31 mouse cellular contexts compared by ENCODE assay signal in genomic region chr16:78268167-78268566, GRCm38 (mm10). TPM values are rescaled to one million over a fixed set of nuclear protein-coding genes. Genes with fewer than 3 reads are reported as not detected.
A peak's percentile ranks its signal among the peaks of the same experiment; 100 is the strongest.
DNase-seq lines count a peak whose midpoint lies in the region; ATAC-seq lines count a peak whose summit lies in the region.
"Had no signal": no experiment of that assay in that cellular context is flagged by ENCODE, and none has a peak within 500 bp of the region (broad histone marks: within the 10 kb centered on the region; RNA-seq: fewer than 3 reads in every experiment).

No protein-coding gene starts in this region.

- 46% methylated on average over 3 of the region's 3 CpGs for WGBS in intestine, embryonic 15.5 days
- WGBS in liver, embryonic 11.5 days, result 69% methylated on average over 3 of the region's 3 CpGs
- WGBS in liver, embryonic 16.5 days (ENCODE audit: insufficient replicate concordance), result 48% methylated on average over 3 of the region's 3 CpGs
- 82% methylated on average over 3 of the region's 3 CpGs for WGBS in hindbrain, embryonic 11.5 days

- no peaks in the 10 kb centered on the region for H3K27me3 ChIP-seq in intestine, embryonic 15.5 days (replicated peaks)
- no peaks in the 10 kb centered on the region for H3K27me3 ChIP-seq in liver, embryonic 11.5 days (replicated peaks; ENCODE audit: control insufficient read depth, insufficient read depth, low read length)
- H3K27me3 ChIP-seq in liver, embryonic 16.5 days (ENCODE audit: control insufficient read depth, insufficient read depth, low read depth, low read length), result no peaks in the 10 kb centered on the region
- no peaks in the 10 kb centered on the region for H3K27me3 ChIP-seq in hindbrain, embryonic 11.5 days (ENCODE audit: control insufficient read depth, insufficient read depth, low read length)
- H3K27me3 ChIP-seq: embryonic facial prominence, embryonic 15.5 days; heart, embryonic 15.5 days; hindbrain, embryonic 13.5 days; kidney, embryonic 15.5 days; lung, embryonic 15.5 days; stomach, embryonic 15.5 days had no signal

- DNase-seq in adrenal gland, postnatal 10 days, result peak; percentile 42
- no peak for DNase-seq in liver, embryonic 11.5 days (ENCODE audit: low spot score)
- no peak for DNase-seq in ovary, adult 18-20 months (ENCODE audit: low spot score)
- no peak for DNase-seq in spleen, adult 18-20 months
- DNase-seq in hindbrain, embryonic 11.5 days (ENCODE audit: low spot score), result no peak
- DNase-seq: cerebellum, adult 8-10 months; cerebellum, postnatal 25 days; forebrain, postnatal 0 days; gastrocnemius, postnatal 25 days; heart, adult 11 months; kidney, adult 18-20 months; kidney, postnatal 25 days; layer of hippocampus, postnatal 36 days; left cerebral cortex, postnatal 4 days; retina, postnatal 1 day; right cerebral cortex, postnatal 14 days; thymus, postnatal 14 days had no signal

- H3K36me3 ChIP-seq in intestine, embryonic 15.5 days, result no peaks in the 10 kb centered on the region
- no peaks in the 10 kb centered on the region for H3K36me3 ChIP-seq in liver, embryonic 11.5 days (ENCODE audit: control insufficient read depth, insufficient read depth, low read length)
- H3K36me3 ChIP-seq in liver, embryonic 16.5 days (ENCODE audit: control insufficient read depth, insufficient read depth), result no peaks in the 10 kb centered on the region
- H3K36me3 ChIP-seq in hindbrain, embryonic 11.5 days (ENCODE audit: control insufficient read depth, insufficient read depth, low read length), result no peaks in the 10 kb centered on the region
- H3K36me3 ChIP-seq: embryonic facial prominence, embryonic 10.5 days; embryonic facial prominence, embryonic 15.5 days; forebrain, embryonic 12.5 days; heart, embryonic 10.5 days; heart, embryonic 15.5 days; hindbrain, embryonic 13.5 days; kidney, embryonic 15.5 days; lung, embryonic 15.5 days; stomach, embryonic 15.5 days had no signal

- no peak overlapping the region for H3K27ac ChIP-seq in intestine, embryonic 15.5 days
- no peak overlapping the region for H3K27ac ChIP-seq in liver, embryonic 11.5 days (ENCODE audit: low read depth, low read length)
- H3K27ac ChIP-seq in liver, embryonic 16.5 days (ENCODE audit: low read length), result no peak overlapping the region
- no peak overlapping the region for H3K27ac ChIP-seq in hindbrain, embryonic 11.5 days (ENCODE audit: low read depth, low read length)
- H3K27ac ChIP-seq: embryonic facial prominence, embryonic 10.5 days; embryonic facial prominence, embryonic 15.5 days; forebrain, embryonic 12.5 days; heart, embryonic 10.5 days; heart, embryonic 15.5 days; hindbrain, embryonic 13.5 days; layer of hippocampus, adult 2 months; lung, embryonic 15.5 days had no signal

- no peak overlapping the region for H3K9ac ChIP-seq in intestine, embryonic 15.5 days
- no peak overlapping the region for H3K9ac ChIP-seq in liver, embryonic 11.5 days (ENCODE audit: low read depth, low read length)
- no peak overlapping the region for H3K9ac ChIP-seq in liver, embryonic 16.5 days (ENCODE audit: low read depth, low read length)
- no peak overlapping the region for H3K9ac ChIP-seq in hindbrain, embryonic 11.5 days (ENCODE audit: low read depth, low read length)
- H3K9ac ChIP-seq: embryonic facial prominence, embryonic 15.5 days; forebrain, embryonic 12.5 days; forebrain, postnatal 0 days; heart, embryonic 15.5 days; hindbrain, embryonic 13.5 days; kidney, embryonic 15.5 days; lung, embryonic 15.5 days; stomach, embryonic 15.5 days had no signal

- H3K4me2 ChIP-seq in intestine, embryonic 15.5 days (replicated peaks), result no peak overlapping the region
- H3K4me2 ChIP-seq in liver, embryonic 11.5 days, result no peak overlapping the region
- H3K4me2 ChIP-seq in liver, embryonic 16.5 days (ENCODE audit: low read depth, low read length), result no peak overlapping the region
- H3K4me2 ChIP-seq in hindbrain, embryonic 11.5 days (replicated peaks; ENCODE audit: low read depth, low read length), result no peak overlapping the region
- H3K4me2 ChIP-seq: embryonic facial prominence, embryonic 15.5 days; forebrain, embryonic 12.5 days; heart, embryonic 15.5 days; hindbrain, embryonic 13.5 days; kidney, embryonic 15.5 days; lung, embryonic 15.5 days; midbrain, embryonic 11.5 days; stomach, embryonic 15.5 days had no signal

- no peak overlapping the region for H3K4me3 ChIP-seq in intestine, embryonic 15.5 days (replicated peaks)
- H3K4me3 ChIP-seq in liver, embryonic 11.5 days (ENCODE audit: low read depth, low read length), result no peak overlapping the region
- H3K4me3 ChIP-seq in liver, embryonic 16.5 days (ENCODE audit: low read depth, low read length), result no peak overlapping the region
- H3K4me3 ChIP-seq in hindbrain, embryonic 11.5 days (ENCODE audit: low read depth, low read length), result no peak overlapping the region
- H3K4me3 ChIP-seq: embryonic facial prominence, embryonic 10.5 days; embryonic facial prominence, embryonic 15.5 days; forebrain, embryonic 12.5 days; heart, embryonic 10.5 days; heart, embryonic 15.5 days; hindbrain, embryonic 13.5 days; kidney, embryonic 15.5 days; layer of hippocampus, adult 2 months; lung, embryonic 15.5 days; stomach, embryonic 15.5 days had no signal

- no peaks in the 10 kb centered on the region for H3K9me3 ChIP-seq in intestine, embryonic 15.5 days
- no peaks in the 10 kb centered on the region for H3K9me3 ChIP-seq in liver, embryonic 11.5 days (ENCODE audit: control insufficient read depth, low read length)
- no peaks in the 10 kb centered on the region for H3K9me3 ChIP-seq in liver, embryonic 16.5 days (replicated peaks; ENCODE audit: control insufficient read depth, low read length)
- no peaks in the 10 kb centered on the region for H3K9me3 ChIP-seq in hindbrain, embryonic 11.5 days (ENCODE audit: control insufficient read depth, low read length)
- H3K9me3 ChIP-seq: embryonic facial prominence, embryonic 10.5 days; embryonic facial prominence, embryonic 15.5 days; forebrain, embryonic 12.5 days; heart, embryonic 10.5 days; heart, embryonic 15.5 days; hindbrain, embryonic 13.5 days; kidney, embryonic 15.5 days; lung, embryonic 15.5 days; stomach, embryonic 15.5 days had no signal

- ATAC-seq in intestine, embryonic 15.5 days, result peak; percentile 80
- ATAC-seq in liver, embryonic 11.5 days (replicated peaks; ENCODE audit: low FRiP score), result 0 out of 2 replicates have a peak, but pooled peaks have one; percentile 30
- peak; percentile 83 for ATAC-seq in liver, embryonic 16.5 days (ENCODE audit: low read depth)
- no peak for ATAC-seq in hindbrain, embryonic 11.5 days (ENCODE audit: low FRiP score)
- ATAC-seq: CD4-positive, CD25-positive, alpha-beta regulatory T cell, adult 4 months; forebrain, postnatal 0 days had no signal

- peaks cover 7% of the 10 kb centered on the region; the same call in 1 of the 2 replicates for H3K4me1 ChIP-seq in intestine, embryonic 15.5 days (replicated peaks)
- H3K4me1 ChIP-seq in liver, embryonic 11.5 days (replicated peaks; ENCODE audit: control insufficient read depth, insufficient read depth, low read length), result 0 out of 2 replicates have a peak, but pooled peaks cover 2% of the 10 kb centered on the region
- H3K4me1 ChIP-seq in liver, embryonic 16.5 days (ENCODE audit: control insufficient read depth, low read depth, low read length), result peaks cover 4% of the 10 kb centered on the region
- no peaks in the 10 kb centered on the region for H3K4me1 ChIP-seq in hindbrain, embryonic 11.5 days (replicated peaks; ENCODE audit: control insufficient read depth, insufficient read depth, low read length)

RNA-seq across cellular contexts. Expression of gene Cxadr, which starts 33.1 kb away (rescaled TPM):
- total RNA-seq in adrenal gland, postnatal 10 days (2021), result 10 to 100 TPM; 21.0 to 24.7 TPM
- 50.6 and 53.7 TPM in 2 replicates for polyA plus RNA-seq in intestine, embryonic 15.5 days (2015; fragmentation: Nextera tagmentation; extraction: Ambion mirVana)
- 13.2 and 14.7 TPM in 2 replicates for polyA plus RNA-seq in liver, embryonic 11.5 days (2014; fragmentation: Nextera tagmentation; extraction: Ambion mirVana)
- polyA plus RNA-seq in liver, embryonic 16.5 days (2015; fragmentation: Nextera tagmentation; extraction: Ambion mirVana), result 21.3 and 23.2 TPM in 2 replicates
- polyA plus RNA-seq in hindbrain, embryonic 11.5 days (2014; fragmentation: Nextera tagmentation; extraction: Ambion mirVana), result 64.7 and 70.1 TPM in 2 replicates
